Mouse (Mus musculus) heart, adult 2 months (tissue): ENCODE results near the gene Rpl22l1. TPM values are rescaled to one million over a fixed set of nuclear protein-coding genes. Genes with fewer than 3 reads are reported as not detected.

Experiments
- DNase-seq, 2 experiments: peaks; one replicate each; pipeline ENCODE4 v3.0.0; 2021
- H3K27ac ChIP-seq: fragments of 200-600 bp; 2 replicates; pipeline ENCODE4 v1.8.1; 2022
- H3K27me3 ChIP-seq: fragments of 200-500 bp; 2 replicates; pipeline ENCODE4 v1.6.1; 2012; ENCODE audit warnings: mild to moderate bottlenecking, low read length, inconsistent platforms, mixed read lengths; ENCODE audit not compliant: control insufficient read depth, insufficient read depth
- H3K36me3 ChIP-seq: fragments of 200-500 bp; 2 replicates; pipeline ENCODE4 v1.6.1; 2012; ENCODE audit warnings: low read length, inconsistent platforms; ENCODE audit not compliant: control insufficient read depth, insufficient read depth
- H3K4me1 ChIP-seq: fragments of 200-500 bp; 2 replicates; pipeline ENCODE4 v1.6.1; 2011; ENCODE audit warnings: low read length; ENCODE audit not compliant: control insufficient read depth, insufficient read depth
- H3K4me3 ChIP-seq: fragments of 200-600 bp; 2 replicates; pipeline ENCODE4 v1.8.1; 2022
- H3K79me2 ChIP-seq: fragments of 200-500 bp; replicated peaks from 2 replicates; pipeline ENCODE4 v1.6.1; 2012; ENCODE audit warnings: mild to moderate bottlenecking, inconsistent platforms, low read length, moderate library complexity, mixed read lengths; ENCODE audit not compliant: control insufficient read depth, insufficient read depth
- H3K9ac ChIP-seq: fragments of 200-500 bp; 2 replicates; pipeline ENCODE4 v1.6.1; 2012; ENCODE audit warnings: low read depth, mild to moderate bottlenecking, control low read depth, inconsistent platforms, low read length, mixed read lengths
- CTCF ChIP-seq: fragments of 200-600 bp; IDR thresholded peaks from 2 replicates; pipeline ENCODE4 v1.8.1; 2022; ENCODE audit warnings: antibody characterized with exemption, mild to moderate bottlenecking, moderate library complexity
- EP300 ChIP-seq: fragments of 200-500 bp; IDR thresholded peaks from 2 replicates; pipeline ENCODE4 v1.6.1; 2011; ENCODE audit warnings: low read depth, low read length, control low read depth; ENCODE audit not compliant: insufficient read depth
- POLR2A ChIP-seq: fragments of 200-500 bp; IDR thresholded peaks from 2 replicates; pipeline ENCODE4 v1.6.1; 2011; ENCODE audit warnings: mild to moderate bottlenecking, low read depth, low read length, control low read depth; ENCODE audit not compliant: insufficient read depth
- WGBS: fragments of 180-500 bp; shearing (Covaris S2); methylation state at CpG from one replicate; pipeline ENCODE4 v1.1.7; 2018; 5-methylcytosine and 5-hydroxymethylcytosine counted together
- intact Hi-C: fragments of 180-260 bp; cut with DNase I; formaldehyde crosslinking; loops from one replicate; pipeline ENCODE4 v1.15.1; 2025
- polyA plus RNA-seq: library from polyadenylated mRNA; depleted of rRNA; stranded (reverse); fragments of >200 nt; gene quantifications from 2 replicates; pipeline ENCODE4 v1.2.3, GENCODE M21; 2012
- total RNA-seq, 2 experiments: library from RNA; stranded (reverse); gene quantifications; 2 replicates each; pipeline ENCODE4 v1.2.3; 2021

Rpl22l1 gene
- total and polyA plus RNA-seq, 3 experiments: 8.2 to 97.4 (median 85.3) TPM

- DNase-seq: no peak
- 81% methylated on average over 1 of the region's 1 CpGs for WGBS
- H3K27me3 ChIP-seq: no peaks in the 10 kb centered on the region
- no peaks in the 10 kb centered on the region for H3K4me1 ChIP-seq
- no peak overlapping the region for H3K9ac ChIP-seq
- H3K79me2 ChIP-seq: no peaks in the 10 kb centered on the region
- no peak overlapping the region for H3K4me3 ChIP-seq
- TF ChIP-seq POLR2A: no peak
- no peak for TF ChIP-seq EP300
- no peak for TF ChIP-seq CTCF
- H3K27ac ChIP-seq: no peak overlapping the region
- intact Hi-C loops: no loop called here
- no peaks in the 10 kb centered on the region for H3K36me3 ChIP-seq
Observed at GRCm38 (mm10) chr3:28826272-28826671, 21.0 kb downstream of the Rpl22l1 start.

- no peak overlapping the region for H3K4me3 ChIP-seq
- no peak overlapping the region for H3K27ac ChIP-seq
- H3K79me2 ChIP-seq: no peaks in the 10 kb centered on the region
- DNase-seq: no peak
- TF ChIP-seq CTCF: peak; percentile 30
- TF ChIP-seq POLR2A: no peak
- TF ChIP-seq EP300: no peak
- no peaks in the 10 kb centered on the region for H3K4me1 ChIP-seq
- intact Hi-C loops: no loop called here
- no peak overlapping the region for H3K9ac ChIP-seq
- no peaks in the 10 kb centered on the region for H3K36me3 ChIP-seq
- H3K27me3 ChIP-seq: no peaks in the 10 kb centered on the region
- 87% methylated on average over 2 of the region's 2 CpGs for WGBS
Observed at GRCm38 (mm10) chr3:28827605-28828004, 22.4 kb downstream of the Rpl22l1 start.

DNA sequence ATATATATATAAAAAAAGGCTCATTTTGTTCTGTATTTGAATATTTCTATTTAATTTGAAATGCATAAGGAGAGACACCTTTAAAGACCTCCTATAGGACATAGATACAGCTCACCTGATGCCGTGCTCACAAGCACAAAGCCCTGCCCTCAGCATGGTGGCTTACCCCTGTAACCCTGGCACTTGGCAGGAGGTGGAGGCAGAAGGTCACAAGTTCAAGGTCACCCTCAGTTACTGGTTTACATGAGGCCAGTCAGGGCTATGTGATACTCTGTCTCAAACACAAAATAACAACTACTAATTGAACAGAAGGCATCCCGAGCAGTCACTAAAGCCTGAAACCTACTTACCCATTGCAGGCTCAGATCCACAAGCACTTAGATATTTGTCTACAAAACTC lies 24.2 kb downstream of the Rpl22l1 start:
- intact Hi-C loops: no loop called here
- Histone ChIP-seq H3K4me1 (no peaks in the 10 kb centered on the region), H3K36me3 (no peaks in the 10 kb centered on the region), H3K27me3 (no peaks in the 10 kb centered on the region), H3K4me3 (no peak overlapping the region), H3K27ac (no peak overlapping the region), H3K9ac (no peak overlapping the region), H3K79me2 (no peaks in the 10 kb centered on the region)
- DNase-seq: no peak
- 92% methylated on average over 2 of the region's 2 CpGs for WGBS
- TF ChIP-seq POLR2A: no peak
- TF ChIP-seq EP300: no peak
- no peak for TF ChIP-seq CTCF

DNA sequence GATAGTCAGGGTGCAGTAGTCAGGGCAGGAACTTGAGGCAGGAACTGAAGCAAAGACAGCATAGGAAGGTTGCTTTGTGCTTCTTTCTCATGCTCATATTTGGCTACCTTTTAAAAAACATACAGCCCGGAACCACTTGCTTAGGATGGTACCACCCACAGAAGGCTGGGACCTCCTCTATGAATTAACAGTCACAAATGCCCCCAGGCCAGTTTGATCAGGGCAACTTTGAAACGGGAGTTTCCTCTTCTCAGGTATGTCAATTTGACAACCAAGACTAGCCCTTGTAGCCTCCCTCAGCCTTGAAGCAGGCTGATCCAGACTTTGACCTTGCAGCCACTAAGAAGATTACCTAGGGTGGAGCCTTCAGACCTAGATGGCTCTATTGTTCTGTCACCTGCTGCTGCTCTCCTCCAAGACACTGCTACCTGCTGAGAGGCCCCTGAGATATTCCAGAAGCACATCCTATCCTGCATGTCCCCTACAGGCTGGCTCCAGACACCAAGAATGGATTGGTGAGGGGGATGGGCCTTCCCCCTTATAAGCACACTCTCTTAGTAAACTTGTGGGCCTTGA lies 31.6 kb downstream of the Rpl22l1 start:
- no peak for TF ChIP-seq POLR2A
- TF ChIP-seq CTCF: no peak
- no peak for TF ChIP-seq EP300
- H3K36me3 ChIP-seq: no peaks in the 10 kb centered on the region
- H3K4me1 ChIP-seq: no peaks in the 10 kb centered on the region
- no peaks in the 10 kb centered on the region for H3K79me2 ChIP-seq
- no peaks in the 10 kb centered on the region for H3K27me3 ChIP-seq
- H3K9ac ChIP-seq: no peak overlapping the region
- no peak for DNase-seq
- 80% methylated on average over 2 of the region's 2 CpGs for whole genome bisulfite sequencing
- H3K4me3 ChIP-seq: no peak overlapping the region
- intact Hi-C loops: no loop called here
- no peak overlapping the region for H3K27ac ChIP-seq

DNA sequence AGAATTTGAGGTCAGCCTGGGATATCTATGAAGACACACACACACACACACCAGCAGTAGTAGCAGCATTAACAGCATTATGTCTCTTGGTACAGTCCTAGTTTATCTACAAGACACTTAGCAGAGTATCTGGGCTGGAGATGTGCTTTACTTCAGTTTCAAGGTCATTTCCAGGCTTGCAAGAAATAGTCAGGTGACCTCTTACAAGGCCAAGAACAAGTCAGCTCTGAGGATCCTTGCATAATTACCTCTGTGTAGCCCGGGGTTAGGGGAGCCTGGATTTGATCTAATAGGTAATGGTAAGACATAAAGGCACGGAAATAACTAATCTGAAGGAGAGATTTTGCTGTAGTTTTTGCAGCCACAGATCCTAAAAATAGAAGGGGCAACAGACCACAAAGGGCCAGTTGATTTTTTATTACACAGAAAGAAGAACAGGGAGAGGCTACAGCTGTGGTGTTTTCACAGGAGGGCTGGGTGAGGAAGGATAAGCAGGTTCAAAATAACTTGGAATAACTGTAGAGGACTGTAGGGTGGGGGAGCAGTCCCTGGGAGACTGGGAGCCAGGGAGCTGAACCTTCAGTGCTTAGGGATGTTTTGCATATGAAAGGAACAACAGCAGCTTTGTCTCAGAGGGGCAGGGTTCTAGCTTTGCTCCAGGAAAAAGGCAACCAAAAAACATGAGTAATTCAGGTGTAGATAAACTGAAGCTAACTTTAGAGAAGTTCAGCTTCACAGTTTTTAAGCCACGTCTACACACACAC lies 36.8 kb downstream of the Rpl22l1 start:
- intact Hi-C loops: no loop called here
- Histone ChIP-seq H3K36me3 (no peaks in the 10 kb centered on the region), H3K4me3 (no peak overlapping the region), H3K4me1 (no peaks in the 10 kb centered on the region), H3K27ac (no peak overlapping the region), H3K79me2 (no peaks in the 10 kb centered on the region), H3K27me3 (no peaks in the 10 kb centered on the region), H3K9ac (no peak overlapping the region)
- WGBS: 39% methylated on average over 3 of the region's 3 CpGs
- no peak for DNase-seq
- no peak for TF ChIP-seq EP300
- no peak for TF ChIP-seq POLR2A
- no peak for TF ChIP-seq CTCF

DNA sequence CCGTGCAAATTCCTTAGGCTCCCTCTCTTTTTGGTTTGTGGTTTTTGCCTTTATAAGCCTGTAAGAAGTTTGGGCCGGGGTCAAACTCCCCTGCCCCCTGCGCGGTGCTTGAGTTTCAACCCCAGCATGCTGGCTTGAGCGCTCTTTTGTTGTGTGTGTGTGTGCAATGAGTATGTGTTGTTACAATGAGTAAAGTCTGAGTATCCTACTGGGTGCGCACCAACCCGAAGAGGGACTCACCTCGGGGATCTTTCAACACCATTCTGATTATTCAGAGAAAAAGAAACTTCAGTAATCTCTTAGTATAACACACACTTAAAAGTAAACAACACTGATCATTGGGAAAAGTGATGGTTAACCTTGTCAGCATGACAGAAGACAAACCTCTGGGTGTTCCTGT lies 38.0 kb downstream of the Rpl22l1 start:
- H3K79me2 ChIP-seq: no peaks in the 10 kb centered on the region
- no peak overlapping the region for H3K4me3 ChIP-seq
- TF ChIP-seq POLR2A (no peak), EP300 (no peak), CTCF (no peak)
- no peaks in the 10 kb centered on the region for H3K4me1 ChIP-seq
- intact Hi-C loops: no loop called here
- no peaks in the 10 kb centered on the region for H3K36me3 ChIP-seq
- H3K27me3 ChIP-seq: no peaks in the 10 kb centered on the region
- H3K9ac ChIP-seq: no peak overlapping the region
- DNase-seq: no peak
- 76% methylated on average over 8 of the region's 8 CpGs for WGBS
- H3K27ac ChIP-seq: no peak overlapping the region
